Mouse (Mus musculus) T-cell, adult 2 months (primary cell): Measurements from ENCODE around the gene Ptgis.

Experiments used
- DNase-seq: peaks from one replicate; pipeline ENCODE4 v3.0.0; 2022; ENCODE audit warnings: low spot score

Ptgis gene

DNA sequence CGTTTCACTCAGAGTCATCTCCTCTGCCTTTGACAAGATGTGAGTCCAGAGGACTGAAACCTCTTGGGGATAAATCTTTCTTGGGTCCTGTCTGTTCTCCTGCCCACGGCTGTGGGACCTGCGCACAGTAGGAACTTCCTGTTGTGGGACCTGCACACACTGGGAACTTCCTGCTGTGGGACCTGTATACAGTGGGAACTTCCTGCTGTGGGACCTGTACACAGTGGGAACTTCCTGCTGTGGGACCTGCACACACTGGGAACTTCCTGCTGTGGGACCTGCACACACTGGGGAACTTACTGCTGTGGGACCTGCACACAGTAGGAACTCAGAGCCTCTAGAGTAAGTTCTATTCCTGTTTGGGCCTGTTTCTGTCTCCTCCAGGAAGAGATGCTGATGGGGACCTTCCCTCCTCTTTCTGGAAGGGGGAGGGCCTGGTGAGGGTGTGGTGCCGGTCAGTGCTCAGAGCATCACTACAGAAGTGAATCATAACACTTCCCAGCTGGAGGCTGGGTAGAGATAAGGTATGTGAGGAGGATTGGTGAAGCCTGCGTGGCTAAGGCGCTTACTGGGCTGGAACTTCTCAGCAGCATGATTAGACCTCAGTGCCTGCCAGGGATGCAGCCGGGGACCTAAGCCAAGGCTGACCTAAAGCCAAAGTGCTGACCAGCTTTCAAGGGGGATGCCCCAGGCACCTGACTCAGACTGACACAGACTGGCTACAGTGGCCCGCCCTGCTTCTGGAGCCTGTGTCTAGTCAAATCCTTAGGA lies 22.8 kb upstream of the Ptgis start:
- DNase-seq, result no peak

DNA sequence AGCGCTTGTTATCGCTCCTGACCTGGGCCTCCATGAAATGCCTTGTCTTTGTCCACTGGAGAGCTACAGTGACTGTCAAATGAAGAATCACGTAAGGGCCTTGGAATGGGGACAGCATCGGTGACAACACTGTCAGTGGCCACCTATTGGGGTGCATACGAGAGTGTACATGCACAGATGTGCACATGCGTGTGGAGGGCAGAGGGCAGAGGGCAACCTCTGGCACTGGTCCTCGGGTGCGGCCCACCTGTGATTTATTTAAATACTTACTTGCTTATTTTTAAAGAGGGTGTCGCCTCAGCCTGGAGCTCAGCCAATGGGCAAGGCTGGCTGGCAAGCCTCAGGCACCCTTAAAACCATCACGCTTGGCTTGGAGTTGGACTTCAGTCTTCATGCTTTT lies 22.0 kb upstream of the Ptgis start:
- DNase-seq, result no peak

DNA sequence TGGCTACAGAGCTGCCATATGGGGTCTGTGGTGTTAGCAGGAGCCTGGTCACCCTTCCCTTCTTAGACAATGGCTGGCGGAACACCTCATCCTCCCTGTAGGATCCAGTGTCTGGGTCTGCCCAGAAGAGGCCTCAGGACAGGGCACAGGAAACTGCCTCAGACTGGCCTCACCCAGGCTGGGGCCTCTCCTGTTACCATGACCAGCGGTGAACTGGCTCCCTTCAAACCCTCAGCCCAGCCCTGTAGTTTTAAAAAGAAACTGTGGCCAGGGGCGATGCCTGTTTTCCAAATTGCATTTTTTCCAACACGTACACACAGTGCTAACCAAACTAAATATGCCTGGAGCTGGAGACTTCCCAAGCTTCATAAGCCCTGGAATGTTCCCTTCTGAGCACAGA lies 20.7 kb upstream of the Ptgis start:
- DNase-seq, result no peak

DNA sequence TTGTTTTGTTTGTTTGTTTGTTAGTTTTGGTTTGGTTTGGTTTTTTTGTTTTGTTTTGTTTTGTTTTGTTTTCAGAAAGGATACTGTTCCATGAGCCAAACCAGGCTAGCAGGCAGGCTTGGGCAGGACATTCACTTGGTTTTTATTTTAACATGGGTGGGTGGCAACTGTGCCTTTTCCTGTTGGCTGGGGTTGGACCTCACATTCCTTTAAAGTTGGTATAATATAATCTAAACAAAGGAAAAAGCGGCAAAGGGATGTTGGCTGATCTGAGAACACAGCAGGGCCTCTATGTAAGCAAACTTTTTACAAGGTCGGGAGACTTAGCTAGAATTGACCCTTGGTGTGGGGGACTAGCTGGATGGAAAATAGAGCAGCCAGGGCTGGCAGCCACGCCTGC lies 17.4 kb upstream of the Ptgis start:
- DNase-seq, result no peak

DNA sequence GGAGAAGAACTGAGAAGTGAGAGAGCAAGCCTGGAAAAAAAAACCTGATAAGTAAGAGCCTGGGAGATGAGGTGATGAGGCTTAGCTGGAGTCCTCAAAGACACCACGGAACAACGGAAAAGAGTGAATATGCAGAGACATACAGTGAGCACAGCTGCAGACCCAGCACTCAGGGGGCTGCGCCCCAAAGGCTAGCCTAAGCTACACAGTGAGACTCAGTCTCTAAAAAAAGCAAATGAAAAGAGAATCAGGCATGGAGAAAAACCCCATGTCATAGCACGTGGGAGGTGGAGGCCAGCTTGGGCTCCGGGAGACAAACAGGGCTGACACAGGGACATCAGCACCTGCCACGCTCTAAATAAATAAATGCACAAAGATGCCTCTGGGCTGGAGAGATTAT lies 14.4 kb upstream of the Ptgis start:
- DNase-seq, result no peak

DNA sequence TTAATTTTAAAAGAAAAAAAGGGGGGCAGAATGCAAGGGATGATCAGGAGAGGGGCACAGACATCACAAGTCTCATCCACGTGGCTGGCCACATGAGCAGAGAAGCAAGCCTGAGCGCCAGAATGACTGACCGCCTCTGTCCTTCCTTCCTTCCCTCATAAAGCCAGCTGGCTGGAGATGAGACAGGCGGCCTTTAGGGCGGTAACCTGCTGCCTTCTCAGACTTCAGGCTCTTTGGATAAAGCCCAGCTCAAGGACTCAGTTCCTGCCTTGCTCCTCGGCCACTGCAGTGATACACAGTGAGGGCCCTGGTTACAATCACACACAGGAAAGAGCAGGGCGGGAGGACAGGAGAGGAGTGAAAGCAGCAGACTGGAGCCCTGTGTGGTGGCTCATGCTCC lies 13.8 kb upstream of the Ptgis start:
- DNase-seq, result no peak

DNA sequence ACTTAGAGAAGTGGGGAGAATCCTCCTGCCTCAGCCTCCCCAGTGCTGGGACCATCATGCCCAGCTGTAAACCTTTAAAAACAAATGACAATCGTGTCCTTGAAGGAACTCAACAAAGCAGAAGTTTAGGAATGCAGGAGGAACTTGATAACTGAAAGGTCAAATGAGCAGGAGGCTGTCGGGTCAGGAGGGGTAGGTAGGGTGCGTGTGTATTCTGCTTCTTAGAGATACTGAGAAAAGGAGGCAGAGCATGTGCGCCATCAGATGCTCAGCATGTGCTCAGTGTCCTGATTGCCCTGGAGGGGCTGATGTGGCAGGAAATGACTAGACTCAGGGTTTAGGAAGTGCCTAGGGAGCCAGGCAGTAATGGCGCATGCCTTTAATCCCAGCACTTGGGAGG lies 13.1 kb upstream of the Ptgis start:
- no peak for DNase-seq

DNA sequence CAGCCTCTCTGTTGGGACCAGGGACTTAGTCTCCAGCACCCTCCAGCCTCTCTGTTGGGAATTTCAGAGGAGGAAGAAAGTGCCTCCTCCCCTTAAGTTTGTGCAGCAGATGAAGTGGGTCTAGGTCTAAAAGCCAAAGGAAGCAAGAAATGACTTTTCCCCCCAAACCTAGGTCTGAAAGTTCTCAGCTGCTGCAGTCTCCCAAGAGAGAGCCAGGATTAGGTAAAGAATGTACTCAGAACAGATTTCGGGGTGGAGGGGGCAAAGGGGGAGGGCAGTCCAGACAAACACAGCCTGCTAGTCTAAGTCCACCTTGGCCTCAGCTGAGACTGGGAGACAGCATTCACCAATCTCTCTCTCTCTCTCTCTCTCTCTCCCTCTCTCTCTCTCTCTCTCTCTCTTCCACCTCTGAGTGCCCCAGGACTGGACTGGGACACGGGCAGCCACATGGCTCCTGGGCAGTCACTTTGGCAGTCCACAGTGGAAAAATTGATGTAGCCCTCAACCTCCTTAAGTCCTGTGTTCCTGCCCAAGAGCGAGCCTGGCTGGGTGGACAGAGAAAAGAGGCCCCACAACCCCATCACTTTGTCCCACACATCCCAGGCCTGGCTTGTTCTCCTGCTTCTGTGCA lies 11.8 kb upstream of the Ptgis start:
- no peak for DNase-seq

DNA sequence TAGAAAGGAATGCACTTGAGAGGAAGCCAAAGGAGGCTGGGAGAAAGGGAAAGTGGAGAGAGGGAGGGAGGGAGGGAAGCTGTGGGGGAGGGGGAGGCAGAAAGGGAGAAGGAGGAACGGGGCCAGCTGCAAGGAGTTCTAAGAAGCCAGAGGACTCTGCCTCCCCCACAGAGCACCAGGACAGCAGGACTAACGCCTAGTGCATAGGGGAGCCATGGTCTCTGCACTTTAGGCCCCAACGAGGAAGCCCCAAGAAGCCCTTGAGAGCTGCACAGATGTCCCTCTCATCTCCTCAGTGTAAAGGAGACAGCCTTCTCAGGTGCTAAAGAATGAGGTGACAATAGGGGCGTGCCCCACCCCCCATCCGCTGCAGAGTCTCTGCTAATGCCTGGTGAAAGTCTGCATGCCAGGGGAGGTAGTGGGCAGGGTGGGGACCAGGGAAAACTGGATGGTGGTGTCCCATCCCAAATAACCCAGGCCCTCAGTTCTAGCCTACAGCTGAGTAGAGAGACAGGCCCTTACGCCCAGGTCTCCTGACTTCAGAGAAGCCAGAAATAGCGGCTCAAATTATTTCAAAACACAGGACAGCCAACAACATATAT lies 10.4 kb upstream of the Ptgis start:
- no peak for DNase-seq

DNA sequence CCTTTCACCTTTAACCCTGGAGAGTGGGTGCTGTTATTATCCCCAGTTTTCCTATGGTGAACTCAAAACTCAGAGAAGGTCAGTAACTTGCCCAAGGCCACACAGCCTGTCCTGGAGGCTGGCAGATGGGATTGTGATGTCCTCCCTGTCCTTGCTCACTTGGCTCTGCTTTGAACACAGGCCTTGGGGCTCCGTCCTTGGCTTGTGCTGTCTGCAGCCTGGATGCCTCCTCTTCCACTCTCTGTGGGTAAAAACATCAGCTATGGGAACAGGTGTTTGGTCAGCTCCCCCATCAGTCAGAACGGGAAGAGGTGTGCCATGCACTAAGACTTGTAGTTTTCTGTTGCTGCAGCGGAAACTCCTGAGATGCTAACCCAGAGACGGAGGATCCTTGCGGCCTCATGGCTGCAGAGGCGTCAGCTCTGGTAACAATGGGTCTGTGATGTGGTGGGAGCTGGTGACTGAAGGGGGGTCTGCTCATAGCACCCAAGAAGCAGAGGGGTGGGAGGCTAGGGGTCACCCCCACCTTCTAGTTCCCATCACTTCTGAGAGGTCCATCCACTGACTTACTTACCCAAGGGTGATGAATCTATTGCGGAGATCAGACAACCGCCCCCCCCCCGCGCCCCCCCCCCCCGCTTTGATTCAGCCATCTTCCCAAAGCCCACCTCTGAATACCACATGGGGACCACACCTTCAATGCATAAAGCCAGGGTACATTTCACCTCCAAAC lies 9.8 kb upstream of the Ptgis start:
- DNase-seq, result no peak

DNA sequence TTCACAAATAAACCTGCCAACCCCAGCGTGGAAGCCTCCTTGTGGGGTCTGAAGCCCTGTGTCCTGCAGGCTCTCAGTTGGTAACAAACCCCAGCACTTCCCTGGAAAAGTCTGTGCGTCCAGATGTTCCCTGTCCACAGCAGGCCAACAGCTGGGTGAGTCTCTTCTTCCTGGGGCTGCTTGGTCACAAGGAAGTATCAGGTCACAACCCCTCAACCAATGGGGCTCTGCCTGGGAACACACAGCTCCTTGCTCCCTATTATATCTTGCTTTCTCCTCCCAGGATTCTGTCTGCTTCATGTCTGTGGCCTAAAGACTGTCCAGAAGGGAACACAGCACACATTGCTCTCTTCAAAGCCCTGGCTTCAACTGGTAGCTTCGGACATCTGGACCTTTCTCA lies 9.2 kb upstream of the Ptgis start:
- DNase-seq, result no peak

DNA sequence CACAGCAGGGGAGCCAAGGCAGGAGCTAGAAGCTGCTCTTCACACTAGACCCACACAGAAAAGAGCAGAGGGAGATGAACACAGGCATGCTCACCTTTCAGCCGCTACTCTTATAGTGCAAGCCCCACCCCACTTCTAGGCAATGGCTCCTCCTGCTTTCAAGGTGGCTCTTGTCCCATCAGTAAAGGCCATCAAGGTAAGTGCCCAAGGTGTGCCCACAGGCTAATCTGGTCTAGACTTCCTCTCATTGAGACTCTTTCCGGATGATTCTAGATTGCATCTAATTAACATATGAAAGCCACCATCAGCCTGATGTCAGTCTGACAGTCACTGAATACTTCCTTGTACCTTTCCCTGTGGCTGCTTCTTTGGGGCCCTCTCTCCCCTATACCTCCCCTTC lies 7.4 kb upstream of the Ptgis start:
- no peak for DNase-seq

DNA sequence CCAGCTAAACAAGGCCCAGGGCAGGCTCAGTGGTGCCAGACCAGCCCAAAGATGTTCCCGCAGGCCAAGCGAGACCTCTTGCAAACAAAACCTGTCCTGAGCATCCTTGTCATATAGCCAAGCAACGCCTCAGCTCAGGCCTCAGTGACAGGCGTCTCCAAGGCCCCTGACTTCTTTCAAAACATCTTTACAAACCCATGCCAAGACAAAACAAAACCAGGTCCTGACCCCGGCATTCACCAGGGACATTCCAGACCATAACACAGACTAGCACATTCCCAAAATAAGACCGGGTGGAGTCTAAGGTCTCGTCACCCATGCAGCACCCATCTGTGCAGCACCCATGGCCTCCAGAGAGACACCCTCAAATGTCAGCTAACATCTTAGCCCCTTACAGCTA lies 6.3 kb upstream of the Ptgis start:
- DNase-seq, result no peak

DNA sequence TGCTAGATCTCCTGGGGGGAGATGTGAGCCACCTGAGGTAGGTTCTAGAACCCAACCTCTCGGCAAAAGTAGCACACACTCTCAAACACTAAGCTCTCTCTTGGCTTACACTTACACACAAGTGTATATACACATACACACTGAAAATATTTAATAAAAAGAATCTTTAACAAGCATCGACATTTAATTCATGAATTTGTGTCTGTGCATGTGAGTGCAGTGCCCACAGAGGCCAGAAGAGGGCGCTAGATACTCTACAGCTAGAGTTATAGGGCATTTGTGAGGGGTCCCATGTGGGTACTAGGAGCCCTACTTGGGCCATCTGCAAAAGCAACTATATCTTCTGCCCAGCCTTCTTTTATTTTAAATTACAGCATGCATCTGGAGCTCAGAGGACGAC lies 4.5 kb upstream of the Ptgis start:
- no peak for DNase-seq

DNA sequence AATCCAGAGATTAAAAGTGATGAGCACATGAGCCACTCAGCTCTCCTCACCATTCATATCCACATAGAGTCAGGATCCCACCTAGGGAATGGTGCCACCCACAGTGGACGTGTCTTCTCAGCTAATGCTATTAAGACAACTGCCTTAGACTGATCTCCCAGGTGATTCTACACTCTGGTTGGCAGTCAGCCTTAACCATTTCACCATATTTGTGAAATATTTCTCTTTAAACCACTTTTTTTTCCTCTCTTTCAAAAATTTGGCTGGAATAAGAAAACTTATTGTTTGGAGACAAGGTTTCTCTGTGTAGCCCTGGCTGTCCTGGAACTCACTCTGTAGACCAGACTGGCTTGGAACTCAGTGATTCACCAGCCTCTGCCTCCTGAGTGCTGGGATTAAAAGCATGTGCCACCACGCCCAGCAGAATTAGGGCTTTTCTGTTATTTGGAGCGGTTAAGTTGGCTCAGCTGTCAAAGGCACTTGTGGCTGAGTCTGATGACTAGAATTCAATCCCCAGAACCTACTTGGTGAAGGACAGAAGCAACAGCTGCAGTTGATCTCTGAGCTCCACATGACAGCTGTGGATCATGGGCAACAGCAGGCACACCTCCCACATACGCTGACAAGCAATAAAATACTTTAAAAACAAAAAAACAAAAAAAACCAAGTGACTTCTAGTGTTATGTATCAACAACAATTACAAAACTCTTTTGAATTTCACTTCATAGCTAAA lies 3.6 kb upstream of the Ptgis start:
- no peak for DNase-seq

DNA sequence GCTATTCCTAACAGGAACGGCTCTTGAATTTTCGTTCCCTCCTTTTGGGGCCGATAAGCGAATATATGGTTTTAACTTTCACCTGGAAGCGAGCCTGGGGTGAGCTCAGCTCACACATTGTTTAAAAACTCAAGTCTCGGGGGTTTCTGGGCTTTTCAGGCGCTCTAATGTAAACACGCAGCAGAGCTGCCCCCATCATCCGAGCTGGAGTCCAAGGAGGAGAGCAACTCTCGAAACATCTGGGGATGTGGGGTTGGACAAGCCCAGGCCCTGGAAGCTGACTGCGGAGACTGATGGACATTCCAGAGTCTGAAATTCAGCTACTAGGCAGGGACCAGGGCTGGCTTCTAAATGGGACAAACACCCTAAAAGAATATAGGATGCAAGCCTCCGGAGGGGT lies 1.1 kb downstream of the Ptgis start:
- DNase-seq, result no peak

DNA sequence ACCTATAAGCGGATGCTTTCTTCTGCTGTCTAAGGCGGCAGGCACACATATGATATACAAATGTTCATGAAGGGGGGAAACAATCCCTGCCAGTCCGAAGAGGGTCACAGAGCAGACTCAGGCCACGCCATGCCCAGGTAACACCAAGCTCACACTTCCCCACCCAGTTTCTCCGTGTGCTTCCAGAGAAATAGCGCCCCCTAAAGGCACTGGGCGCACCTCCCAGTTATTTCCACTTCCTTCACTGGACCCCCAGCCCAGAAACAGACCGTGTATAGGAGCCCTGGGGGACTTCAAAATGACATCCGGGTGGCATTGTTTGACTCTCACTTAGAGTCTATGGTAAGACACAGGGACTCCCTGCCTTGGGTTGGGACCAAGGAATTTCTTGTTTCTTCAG lies 3.2 kb downstream of the Ptgis start:
- DNase-seq, result no peak

DNA sequence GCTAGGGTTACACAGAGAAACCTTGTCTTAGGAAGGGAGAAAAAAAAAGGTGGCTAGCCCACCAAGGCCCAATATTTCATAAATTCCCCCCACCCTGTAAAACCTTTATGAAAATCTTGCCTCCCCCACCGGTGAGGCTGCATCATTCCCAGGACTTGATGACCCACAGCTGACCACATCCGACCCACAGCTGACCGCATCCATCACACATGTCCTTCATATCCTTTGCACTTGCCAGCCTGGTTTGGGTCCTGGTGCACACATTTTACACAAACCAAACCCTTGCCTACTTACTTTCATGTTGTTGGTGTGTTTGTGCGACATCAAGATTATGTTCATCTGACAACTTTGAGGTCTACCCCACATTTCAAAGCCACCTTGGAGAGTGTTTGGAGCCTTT lies 4.2 kb downstream of the Ptgis start:
- no peak for DNase-seq

DNA sequence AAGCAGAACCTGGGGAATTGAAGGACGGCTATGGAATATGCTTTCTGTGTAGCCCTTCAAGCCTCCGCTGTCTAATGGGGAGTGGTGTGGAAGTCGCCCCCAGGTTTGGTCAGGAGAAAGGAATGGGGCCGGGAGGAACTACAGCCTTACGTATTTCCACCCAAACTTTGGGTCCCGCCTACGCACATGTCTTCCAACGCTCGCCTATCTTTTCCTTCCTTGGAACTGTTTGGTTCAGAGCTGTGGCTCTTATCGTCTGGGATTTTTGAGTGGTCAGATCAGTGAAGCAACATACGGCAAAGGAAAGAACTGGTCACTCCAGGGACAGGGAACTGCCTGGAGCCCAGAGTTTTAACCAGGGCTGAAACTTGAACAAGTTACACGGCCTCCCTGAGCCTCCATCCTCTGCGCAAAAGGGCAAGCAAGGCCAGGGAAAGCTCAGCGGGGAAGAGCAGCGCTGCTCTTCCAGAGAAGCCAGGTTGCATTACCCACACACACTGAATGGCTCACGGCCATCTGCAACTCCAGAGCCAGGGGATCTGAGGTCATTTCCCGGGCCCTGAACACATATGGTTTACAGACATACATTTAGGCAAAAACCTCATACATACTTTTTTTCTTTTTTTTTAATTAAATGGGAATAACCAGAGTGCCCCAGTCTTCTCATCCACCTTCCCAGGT lies 4.9 kb downstream of the Ptgis start:
- no peak for DNase-seq

DNA sequence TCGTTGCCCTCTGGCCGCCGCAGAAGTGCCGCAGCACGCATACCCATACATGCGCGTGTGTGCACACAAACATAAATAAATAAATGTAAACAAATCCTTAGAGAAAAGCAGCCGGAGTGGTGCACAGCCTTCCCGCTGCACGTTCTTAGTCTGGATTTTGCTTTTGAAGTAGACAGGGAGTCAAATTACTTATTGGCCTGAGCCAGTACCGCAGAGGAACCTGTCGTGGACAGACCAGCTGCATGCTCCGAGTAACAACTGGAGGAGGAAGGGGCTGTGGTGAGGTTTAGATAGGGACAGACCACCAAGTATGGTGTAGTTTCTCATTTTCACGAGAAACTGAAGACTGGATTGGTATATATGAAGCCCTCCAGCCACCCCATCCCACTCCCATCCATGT lies 6.6 kb downstream of the Ptgis start:
- no peak for DNase-seq

DNA sequence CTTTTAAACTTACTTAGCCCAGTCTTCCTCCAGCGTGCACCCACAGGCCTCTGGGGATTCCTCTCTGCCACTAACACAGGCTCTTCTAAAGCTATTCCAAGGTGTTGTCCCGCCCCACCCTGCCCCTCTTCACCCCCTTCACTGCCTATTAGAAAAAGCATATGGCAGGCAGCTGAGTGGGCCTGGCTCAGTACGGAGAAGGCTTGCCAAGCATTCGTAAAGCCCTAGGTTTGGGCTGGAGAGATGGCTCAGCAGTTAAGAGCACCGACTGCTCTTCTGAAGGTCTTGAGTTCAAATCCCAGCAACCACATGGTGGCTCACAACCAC lies 7.4 kb downstream of the Ptgis start:
- DNase-seq, result no peak
